Mouse (Mus musculus): ENCODE measurements around the gene Pla2g12b.
"Not testable (repeated sequence)": the region's sequence is repeated elsewhere in the genome, so short reads cannot be mapped to it uniquely, and the experiment has no call there.

The Pla2g12b gene

GRCm38 (mm10) chr10:59402899-59403792 lies at the start of gene Pla2g12b:
Gene Pla2g12b, plus strand, starts transcription at chr10:59403660.
- no peak for DNase-seq

GRCm38 (mm10) chr10:59354120-59354519 lies 49.3 kb upstream of the Pla2g12b start:
- DNase-seq: no peak

GRCm38 (mm10) chr10:59355020-59355419 lies 48.4 kb upstream of the Pla2g12b start:
- no peak for DNase-seq

- DNase-seq: peak in 1 of 2 experiments; percentile 21
These were observed 44.7 kb upstream of the Pla2g12b start for GRCm38 (mm10) chr10:59358744-59359143.

GRCm38 (mm10) chr10:59363208-59363607 lies 40.3 kb upstream of the Pla2g12b start:
- no peak for DNase-seq

GRCm38 (mm10) chr10:59364551-59364950 lies 38.9 kb upstream of the Pla2g12b start:
- no peak for DNase-seq

- DNase-seq: no peak
These were observed 37.5 kb upstream of the Pla2g12b start for GRCm38 (mm10) chr10:59365804-59366589.

GRCm38 (mm10) chr10:59366746-59367145 lies 36.7 kb upstream of the Pla2g12b start:
- no peak for DNase-seq

- DNase-seq: no peak
These were observed 36.3 kb upstream of the Pla2g12b start for GRCm38 (mm10) chr10:59367206-59367605.

- DNase-seq: no peak
These were observed 34.7 kb upstream of the Pla2g12b start for GRCm38 (mm10) chr10:59368729-59369128.

GRCm38 (mm10) chr10:59369426-59369825 lies 34.0 kb upstream of the Pla2g12b start:
- DNase-seq: no peak

- DNase-seq: no peak
These were observed 25.6 kb upstream of the Pla2g12b start for GRCm38 (mm10) chr10:59377906-59378305.

- no peak for DNase-seq
These were observed 24.7 kb upstream of the Pla2g12b start for GRCm38 (mm10) chr10:59378728-59379127.

- DNase-seq: no peak
These were observed 23.5 kb upstream of the Pla2g12b start for GRCm38 (mm10) chr10:59379927-59380326.

- DNase-seq: no peak
These were observed 23.0 kb upstream of the Pla2g12b start for GRCm38 (mm10) chr10:59380411-59380821.

- DNase-seq: not testable (repeated sequence)
These were observed 21.9 kb upstream of the Pla2g12b start for GRCm38 (mm10) chr10:59381563-59381962.

- DNase-seq: peak; percentile 77 to 83
These were observed 16.5 kb upstream of the Pla2g12b start for GRCm38 (mm10) chr10:59386951-59387350.

GRCm38 (mm10) chr10:59389652-59390051 lies 13.8 kb upstream of the Pla2g12b start:
- DNase-seq: no peak

GRCm38 (mm10) chr10:59391907-59392306 lies 11.6 kb upstream of the Pla2g12b start:
- no peak for DNase-seq

GRCm38 (mm10) chr10:59395461-59395860 lies 8.0 kb upstream of the Pla2g12b start, which contains the start of gene Gm10273:
Gene Gm10273, plus strand, starts transcription at chr10:59395632.
- not testable (repeated sequence) for DNase-seq

- no peak for DNase-seq
These were observed 311 bp downstream of the Pla2g12b start for GRCm38 (mm10) chr10:59403793-59404149.

GRCm38 (mm10) chr10:59408499-59408898 lies 5.0 kb downstream of the Pla2g12b start:
- DNase-seq: no peak

- DNase-seq: no peak
These were observed 6.8 kb downstream of the Pla2g12b start for GRCm38 (mm10) chr10:59410264-59410663.

- DNase-seq: no peak
These were observed 10.3 kb downstream of the Pla2g12b start for GRCm38 (mm10) chr10:59413711-59414110.
